Mouse (Mus musculus) frontal cortex, postnatal 36 days (tissue): ENCODE results near the gene Fbxo44.
"Not testable (repeated sequence)": the region's sequence is repeated elsewhere in the genome, so short reads cannot be mapped to it uniquely, and the experiment has no call there.

Experiments
- DNase-seq, 2 experiments: peaks; one replicate each; pipeline ENCODE4 v3.0.0; 2022; ENCODE audit warnings: low spot score in 2 of 2

Gene Fbxo44

GRCm38 (mm10) chr4:148160436-148161390, at the start of gene Fbxo44, which contains the start of gene Fbxo2:
Gene Fbxo44 (minus strand): TSS chr4:148160482.
Gene Fbxo2 (plus strand): TSS chr4:148160621.
- DNase-seq, result peak; percentile 60 to 72

- no peak for DNase-seq
These were observed 44.6 kb upstream of the Fbxo44 start for GRCm38 (mm10) chr4:148204873-148205232.

DNA sequence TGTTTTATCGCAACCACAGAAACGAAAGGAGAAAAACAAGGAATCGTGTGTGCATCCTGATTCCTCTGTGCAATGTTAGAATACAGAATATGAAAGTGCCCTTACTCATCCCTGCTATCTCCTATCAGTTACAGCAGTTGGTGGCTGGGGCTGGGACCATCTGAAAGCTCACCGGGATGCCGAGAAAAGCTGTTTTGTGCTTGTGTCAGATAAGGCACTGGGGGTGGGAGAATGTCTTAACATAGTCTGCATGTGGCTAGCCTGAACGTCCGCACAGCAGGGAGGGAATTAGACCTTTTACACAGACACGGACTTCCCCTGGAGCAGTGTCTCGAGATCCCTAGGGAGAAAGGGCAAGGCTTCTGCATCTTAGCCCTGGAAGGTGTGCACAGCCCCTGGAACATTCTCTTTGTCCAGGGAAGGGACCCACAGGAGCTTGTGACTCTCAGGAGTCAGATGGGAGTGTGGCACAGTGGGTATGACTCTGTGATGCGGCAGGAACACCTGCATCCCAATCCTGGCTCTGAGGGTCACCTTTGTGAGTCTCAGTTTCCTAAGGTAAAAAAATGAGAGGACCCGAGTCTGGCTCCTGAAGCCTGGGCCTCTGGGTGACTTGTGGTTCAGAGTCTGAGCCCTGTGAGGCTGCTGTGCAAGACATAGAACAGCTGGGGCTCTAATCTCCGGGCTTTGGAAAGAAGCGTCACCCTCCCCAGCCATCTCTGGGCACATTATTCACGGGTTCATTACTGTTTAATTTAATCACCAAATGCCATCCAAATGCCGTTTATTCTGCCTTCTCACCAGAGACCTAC, 44.0 kb upstream of the Fbxo44 start:
- DNase-seq, result no peak

GRCm38 (mm10) chr4:148203557-148203956, 43.3 kb upstream of the Fbxo44 start:
- DNase-seq, result no peak

DNA sequence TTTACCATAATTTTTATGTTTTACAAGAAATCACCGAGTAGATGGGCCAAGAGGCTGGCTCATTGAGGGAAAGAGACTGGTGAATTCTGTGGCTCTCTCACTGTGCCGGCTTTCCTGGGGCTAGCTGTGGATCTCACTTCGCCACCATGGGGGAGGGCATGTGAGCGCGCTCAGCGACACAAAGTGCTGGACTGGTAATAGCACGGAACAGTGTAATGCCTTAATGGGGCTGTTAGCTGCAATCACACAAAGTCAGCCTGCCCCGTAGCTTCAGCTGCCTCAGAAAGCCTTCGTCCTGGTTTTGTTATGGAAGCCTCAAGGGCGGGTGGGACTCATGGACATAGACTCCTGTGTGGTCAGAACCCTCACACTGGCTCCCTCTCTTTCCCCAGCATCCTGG, 38.4 kb upstream of the Fbxo44 start:
- DNase-seq, result no peak

GRCm38 (mm10) chr4:148194400-148194799, 34.1 kb upstream of the Fbxo44 start:
- no peak for DNase-seq

GRCm38 (mm10) chr4:148192707-148193245, 32.5 kb upstream of the Fbxo44 start:
- no peak for DNase-seq

- DNase-seq, result not testable (repeated sequence)
These were observed 28.5 kb upstream of the Fbxo44 start for GRCm38 (mm10) chr4:148188767-148189166.

- no peak for DNase-seq
These were observed 25.5 kb upstream of the Fbxo44 start for GRCm38 (mm10) chr4:148185819-148186218.

- DNase-seq, result no peak
These were observed 24.3 kb upstream of the Fbxo44 start for GRCm38 (mm10) chr4:148184564-148184963.

DNA sequence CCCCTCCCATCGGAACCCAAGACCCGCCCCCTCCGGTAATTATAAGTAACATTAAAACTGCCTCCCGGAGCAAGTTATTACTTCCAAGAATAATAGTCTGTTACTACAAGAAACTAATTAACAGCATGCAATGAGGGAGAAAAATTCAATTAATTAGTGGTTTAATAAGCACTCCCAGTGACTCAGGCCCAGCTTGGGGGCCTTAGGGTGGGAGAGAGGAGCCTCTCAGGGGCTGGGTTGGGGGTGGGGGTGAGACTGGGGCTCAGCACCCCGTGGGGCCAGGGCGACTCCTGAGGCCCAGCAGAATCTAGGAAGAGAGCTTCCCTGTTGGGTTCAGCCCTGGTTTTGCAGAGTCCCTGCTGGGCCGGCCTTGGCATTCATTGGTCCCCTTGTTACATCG, 22.1 kb upstream of the Fbxo44 start:
- no peak for DNase-seq

- DNase-seq, result no peak
These were observed 21.2 kb upstream of the Fbxo44 start for GRCm38 (mm10) chr4:148181483-148181882.

DNA sequence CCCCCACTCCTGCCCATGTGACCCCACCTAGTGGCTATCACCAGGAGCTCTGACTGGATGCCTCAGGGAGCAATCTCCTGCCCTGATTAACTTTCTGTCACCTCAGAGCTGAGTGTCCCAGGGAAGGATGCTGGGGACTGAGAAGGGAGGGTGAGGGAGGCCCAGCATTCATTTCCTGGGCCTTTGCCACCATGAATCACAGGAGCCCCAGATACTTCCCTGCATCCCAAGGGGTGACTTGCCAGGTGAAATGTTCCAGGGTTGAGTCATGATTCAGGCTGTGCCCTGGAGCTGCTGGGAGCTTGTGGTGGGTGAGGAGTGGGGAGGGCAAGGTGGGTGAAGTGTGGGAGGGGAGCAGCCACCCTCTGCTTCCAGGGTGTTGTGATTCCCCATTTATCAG, 17.4 kb upstream of the Fbxo44 start:
- DNase-seq, result no peak

DNA sequence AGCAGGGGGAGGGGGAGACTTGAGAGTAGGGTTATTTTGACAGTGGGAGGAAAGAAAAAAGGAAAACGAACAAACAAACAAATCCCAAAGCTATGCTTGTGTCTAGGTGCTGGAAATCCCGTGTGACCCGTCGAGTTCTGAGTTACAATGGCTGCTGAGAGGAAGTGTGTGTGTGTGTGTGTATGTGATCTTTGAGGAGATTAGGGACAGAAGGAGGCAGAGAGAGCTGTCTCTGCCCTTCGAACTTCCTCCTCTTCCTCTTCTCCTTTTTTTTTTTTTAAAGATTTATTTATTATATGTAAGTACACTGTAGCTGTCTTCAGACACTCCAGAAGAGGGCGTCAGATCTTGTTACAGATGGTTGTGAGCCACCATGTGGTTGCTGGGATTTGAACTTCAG, 16.3 kb upstream of the Fbxo44 start:
- not testable (repeated sequence) for DNase-seq

DNA sequence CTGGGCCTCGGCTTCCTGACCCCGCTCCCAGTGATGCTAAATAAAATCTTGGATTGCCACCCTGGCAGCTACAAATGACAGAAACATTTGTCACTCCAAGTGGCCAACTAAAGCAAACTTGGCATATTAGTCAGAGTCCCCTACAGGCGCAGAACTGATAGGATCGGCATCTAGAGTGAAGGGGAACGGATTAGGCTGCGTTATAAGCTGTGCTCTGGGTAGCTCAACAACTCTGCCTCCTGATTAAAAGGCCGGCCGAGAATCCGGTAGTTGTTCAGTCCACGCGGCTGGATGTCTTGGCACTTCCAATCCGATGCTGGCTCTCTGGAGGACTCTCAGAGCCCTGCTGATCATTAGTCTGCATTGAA, 14.2 kb upstream of the Fbxo44 start:
- DNase-seq, result no peak

DNA sequence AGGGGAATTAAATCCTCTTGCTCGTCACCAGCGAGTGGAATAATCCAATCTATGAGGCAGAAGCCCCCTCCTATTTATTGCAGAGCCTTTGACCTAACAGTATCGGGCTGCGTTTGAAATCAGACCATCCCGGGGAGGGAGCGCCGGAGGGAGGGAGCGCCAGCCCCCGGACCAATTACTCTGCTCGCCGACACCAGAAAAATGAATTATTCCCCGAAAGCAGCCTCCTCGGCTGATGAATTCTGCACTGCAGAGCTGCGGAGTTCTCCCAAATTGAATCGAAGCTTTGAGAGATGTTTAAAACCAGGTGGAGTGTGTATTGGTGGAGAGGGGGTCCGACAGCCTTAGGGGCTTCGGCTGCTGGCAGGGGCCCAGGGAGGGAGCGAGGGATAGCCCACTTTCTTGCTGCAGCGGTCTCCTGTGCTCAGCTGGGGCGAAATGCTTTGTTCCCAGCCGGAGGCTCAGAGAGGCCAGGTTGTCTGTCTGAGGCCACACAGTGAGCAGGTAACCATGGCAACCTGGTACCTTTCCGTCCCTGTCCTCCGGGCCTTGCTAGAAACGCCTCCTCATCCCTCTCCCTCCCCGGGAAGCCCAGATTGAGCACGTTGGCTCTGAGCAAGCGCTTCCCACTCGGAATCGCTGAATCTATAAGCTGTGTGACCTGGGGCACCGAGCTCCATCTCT, 13.7 kb upstream of the Fbxo44 start:
- DNase-seq, result peak; percentile 60 to 63

DNA sequence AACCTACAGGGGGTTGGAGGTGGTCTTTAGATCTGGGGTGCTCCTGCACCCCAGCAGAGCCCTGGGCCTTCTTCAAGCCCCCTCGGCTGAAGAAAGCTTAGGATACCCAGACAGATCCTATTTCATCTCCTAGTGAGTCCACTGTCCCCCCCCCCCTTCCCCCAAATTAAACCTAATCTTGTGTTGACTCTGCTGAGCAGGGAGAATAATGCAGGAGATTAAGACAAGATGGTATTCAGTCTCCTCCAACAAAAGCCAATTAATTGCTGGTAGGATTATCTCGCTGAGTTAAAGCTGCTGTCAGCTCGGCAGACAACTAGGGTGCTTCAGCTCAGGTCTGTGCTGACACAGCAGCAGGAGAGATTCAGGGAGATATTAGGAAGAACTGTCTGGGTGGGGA, 11.0 kb upstream of the Fbxo44 start:
- DNase-seq, result no peak

- DNase-seq, result peak in 1 of 2 experiments; percentile 73
These were observed 10.6 kb upstream of the Fbxo44 start for GRCm38 (mm10) chr4:148170842-148171241.

- no peak for DNase-seq
These were observed 9.3 kb upstream of the Fbxo44 start for GRCm38 (mm10) chr4:148169586-148169985.

- peak in 1 of 2 experiments; percentile 60 for DNase-seq
These were observed 8.0 kb upstream of the Fbxo44 start for GRCm38 (mm10) chr4:148168287-148168686.

DNA sequence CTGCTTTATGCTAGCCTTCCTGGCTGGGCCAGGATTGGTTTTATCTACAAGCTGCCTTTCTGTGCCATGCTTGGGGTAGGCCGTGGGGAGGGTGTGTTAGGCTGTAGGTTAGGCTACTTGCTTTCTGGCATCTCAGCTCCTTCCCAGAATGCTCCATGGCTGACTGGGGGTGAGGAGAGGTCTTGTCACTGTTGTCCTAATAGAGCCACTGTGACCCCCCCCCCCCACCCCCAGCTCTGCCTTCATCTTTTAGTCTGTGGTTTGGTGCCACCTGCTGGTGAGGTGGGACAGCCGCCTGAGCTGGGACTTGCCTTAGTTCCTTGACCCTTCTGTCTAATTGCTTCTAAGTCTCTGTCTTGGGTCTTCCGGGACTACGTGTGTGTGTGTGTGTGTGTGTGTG, 6.7 kb upstream of the Fbxo44 start:
- peak in 1 of 2 experiments; percentile 60 for DNase-seq

DNA sequence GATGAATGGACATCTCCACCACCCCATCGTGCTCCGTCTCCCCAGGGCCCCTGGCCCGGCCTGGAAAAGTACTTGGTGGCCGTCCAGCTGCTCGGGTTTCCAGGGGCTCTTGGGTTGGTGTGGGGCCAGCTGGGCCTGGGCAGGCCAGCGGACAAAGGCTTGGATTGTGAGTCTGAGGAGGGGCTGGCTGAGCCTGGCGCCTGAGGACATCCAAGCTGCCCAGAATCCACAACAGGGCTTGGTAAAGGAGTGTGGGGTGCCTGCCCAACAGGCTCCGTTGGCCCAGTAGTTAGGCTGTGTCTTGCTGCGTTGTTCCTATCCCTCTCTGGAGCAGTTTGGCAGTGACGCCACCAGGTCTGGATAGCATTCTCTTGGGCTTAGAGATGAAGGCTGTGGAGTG, 6.1 kb upstream of the Fbxo44 start:
- peak; percentile 76 to 77 for DNase-seq
